Mouse (Mus musculus): ENCODE results near the gene Ccdc138.

The Ccdc138 gene

DNA sequence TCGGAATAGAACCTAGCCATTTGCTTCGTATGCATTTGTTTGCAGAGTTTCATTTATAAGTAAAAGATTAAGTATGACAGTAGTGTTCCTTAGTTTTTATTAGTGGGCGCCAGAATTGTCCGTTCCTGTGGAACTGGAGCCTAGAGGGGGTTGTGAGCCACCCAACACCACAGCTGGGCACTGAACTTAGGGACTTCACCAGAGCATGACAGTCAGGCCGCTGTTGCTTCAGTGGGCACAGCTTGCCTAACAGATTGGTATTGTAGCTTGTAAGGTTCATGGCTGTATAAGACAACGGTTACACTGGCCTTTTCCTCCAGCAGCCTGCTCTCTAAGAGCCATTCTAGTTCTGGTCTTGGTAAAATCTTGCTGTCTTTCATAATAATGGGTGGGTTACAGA lies 62.8 kb downstream of the Ccdc138 start:
- in situ Hi-C loops (cut with MboI, MseI), result no loop called here

- in situ Hi-C loops (cut with MboI, MseI), result no loop called here
These were observed 87.9 kb downstream of the Ccdc138 start for GRCm38 (mm10) chr10:58585427-58586223.

GRCm38 (mm10) chr10:58594486-58594885 lies 96.7 kb downstream of the Ccdc138 start:
- in situ Hi-C loops (cut with MboI, MseI), result no loop called here

- in situ Hi-C loops (cut with MboI, MseI), result no loop called here
These were observed 97.4 kb downstream of the Ccdc138 start for GRCm38 (mm10) chr10:58595197-58595596.

DNA sequence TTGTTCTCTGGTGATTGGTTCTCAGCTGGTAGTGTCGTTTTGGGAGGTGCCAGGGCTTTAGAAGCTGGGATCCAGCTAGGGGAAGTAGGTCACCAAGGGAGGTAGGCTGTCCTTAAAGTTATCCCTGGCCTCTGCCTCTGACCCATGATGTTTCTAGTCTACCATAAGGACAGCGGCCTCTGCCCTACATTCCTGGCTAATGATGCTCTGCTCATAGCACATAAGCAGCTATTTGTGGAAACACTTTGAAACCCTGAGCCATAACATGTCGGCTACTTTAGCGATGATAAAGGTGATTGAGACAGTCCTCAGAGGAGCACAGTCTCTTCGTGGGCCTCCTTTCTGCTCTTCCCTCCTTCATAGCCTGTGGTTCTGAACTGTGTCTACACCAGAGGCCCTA lies 98.1 kb downstream of the Ccdc138 start:
- in situ Hi-C loops (cut with MboI, MseI), result no loop called here

DNA sequence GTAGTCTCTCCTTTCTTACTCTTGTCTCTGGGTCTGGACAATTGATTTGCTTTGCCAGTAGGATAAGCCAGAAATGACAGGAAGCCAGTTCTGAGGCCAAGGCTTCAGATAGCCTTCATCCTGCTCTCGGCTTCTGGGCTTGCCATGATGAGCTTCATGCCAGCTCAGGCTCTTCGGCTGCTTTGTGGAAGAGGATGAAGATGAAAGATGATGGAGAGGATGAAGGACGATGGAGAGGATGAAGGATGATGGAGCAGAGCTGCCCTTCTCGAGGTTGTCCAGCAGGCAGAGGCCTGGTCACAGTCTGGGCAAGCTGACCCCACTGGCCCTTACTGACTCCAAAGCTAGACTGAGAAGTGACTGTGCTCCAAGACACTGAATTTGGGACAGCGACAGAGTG lies 102.4 kb downstream of the Ccdc138 start:
- in situ Hi-C loops (cut with MboI, MseI), result no loop called here

DNA sequence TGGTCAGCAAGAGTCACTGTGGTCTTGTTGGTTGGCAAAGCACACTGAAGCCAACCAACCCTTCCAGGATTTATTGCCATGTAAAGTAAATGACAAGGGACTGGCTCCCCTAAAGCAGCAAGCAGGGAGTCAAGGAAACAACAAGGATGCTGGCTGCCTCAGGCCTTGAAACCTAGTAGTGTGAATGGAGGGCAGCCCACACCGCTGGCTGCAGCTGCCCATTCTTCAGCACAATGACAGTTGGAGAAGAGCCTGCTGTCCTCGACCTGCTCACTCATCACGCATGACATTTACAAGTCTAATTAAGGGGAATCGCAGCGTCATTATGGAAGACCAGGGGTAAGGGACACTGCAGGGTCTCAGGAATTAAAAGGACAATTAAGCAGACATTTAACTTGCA lies 103.2 kb downstream of the Ccdc138 start:
- in situ Hi-C loops (cut with MboI, MseI), result no loop called here

DNA sequence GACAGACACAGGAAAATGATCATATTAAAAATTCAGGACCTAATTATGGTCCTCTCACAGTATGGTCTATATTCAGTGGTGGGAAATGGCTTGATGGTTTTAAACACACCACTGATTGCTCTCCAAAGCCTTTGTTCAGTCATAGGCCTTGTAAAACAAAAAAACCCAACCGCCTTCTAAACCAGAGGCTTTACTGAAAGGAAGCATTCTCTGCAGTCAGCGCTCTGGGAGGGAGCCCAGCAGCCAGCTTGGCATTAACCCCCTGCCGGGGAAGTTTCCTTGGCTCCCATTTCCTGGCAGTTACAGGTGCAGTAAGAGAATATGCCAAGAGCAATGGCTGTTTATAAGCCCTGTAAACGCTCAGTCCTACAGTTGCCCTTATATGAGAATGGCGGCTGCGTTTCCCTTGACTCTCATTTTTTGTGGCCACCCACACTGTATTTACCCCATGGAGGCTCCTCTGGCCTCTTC lies 103.7 kb downstream of the Ccdc138 start:
- in situ Hi-C loops (cut with MboI, MseI), result no loop called here

GRCm38 (mm10) chr10:58601946-58602345 lies 104.2 kb downstream of the Ccdc138 start:
- in situ Hi-C loops (cut with MboI, MseI), result no loop called here

DNA sequence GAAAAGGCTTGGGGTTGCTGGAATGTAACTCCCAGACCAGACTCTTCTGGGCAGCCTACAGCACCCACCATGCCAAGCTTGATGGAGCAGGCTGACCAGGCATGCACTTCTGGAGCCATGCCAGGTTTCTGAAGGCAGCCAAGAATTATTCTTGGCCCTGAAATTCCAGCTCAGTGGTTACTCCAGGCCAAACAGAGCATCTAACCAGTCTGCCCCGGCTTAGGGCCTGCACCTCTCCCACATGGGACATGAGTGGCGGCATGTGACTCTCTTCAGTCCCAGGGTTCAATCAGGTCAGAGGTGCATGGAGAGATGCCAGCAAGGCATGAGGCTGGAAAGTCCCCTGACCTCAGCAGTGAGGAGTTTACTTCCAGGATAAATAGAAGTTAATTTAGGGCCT lies 107.0 kb downstream of the Ccdc138 start:
- in situ Hi-C loops (cut with MboI, MseI), result no loop called here

DNA sequence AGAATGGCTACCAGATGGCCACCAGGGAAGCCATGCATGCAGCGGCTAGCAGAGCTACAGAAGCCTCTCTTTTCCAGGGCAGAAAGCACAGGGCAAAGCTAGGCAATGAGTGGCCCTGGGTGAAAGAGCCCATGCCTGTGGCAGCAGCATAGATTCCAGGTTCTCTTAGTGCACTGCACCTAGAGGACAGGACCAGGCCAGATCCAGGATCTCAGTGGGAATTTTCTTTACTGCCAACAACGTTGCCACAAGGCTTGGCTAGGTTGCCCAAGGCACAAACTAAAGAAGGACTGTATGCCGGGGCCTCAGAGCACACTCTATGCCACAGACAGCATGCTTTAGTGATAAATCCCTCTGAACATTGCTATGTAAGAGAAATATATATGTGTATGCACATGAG lies 108.6 kb downstream of the Ccdc138 start:
- in situ Hi-C loops (cut with MboI, MseI), result no loop called here

- in situ Hi-C loops (cut with MboI, MseI), result no loop called here
These were observed 111.1 kb downstream of the Ccdc138 start for GRCm38 (mm10) chr10:58608858-58609257.

- in situ Hi-C loops (cut with MboI, MseI), result no loop called here
These were observed 112.9 kb downstream of the Ccdc138 start for GRCm38 (mm10) chr10:58610484-58611261.

DNA sequence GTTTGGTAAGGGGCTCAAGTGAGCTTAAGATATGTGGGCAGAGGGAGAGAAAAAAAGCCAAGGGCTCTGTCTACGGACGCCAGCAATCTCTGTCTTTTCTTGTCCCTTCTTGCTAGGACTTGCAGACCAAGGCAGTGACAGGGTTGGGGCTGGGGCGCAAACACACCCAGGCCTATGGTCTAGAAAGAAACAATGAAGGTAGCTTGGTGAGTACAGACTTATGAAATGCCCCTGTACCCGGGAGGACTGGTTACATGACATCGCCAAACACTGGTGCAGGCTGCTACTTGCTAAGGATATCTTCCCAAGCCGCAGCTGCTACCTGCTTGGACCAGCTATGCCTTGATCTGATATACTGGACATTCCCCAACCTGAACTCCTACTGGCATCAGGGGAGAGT lies 116.9 kb downstream of the Ccdc138 start:
- in situ Hi-C loops (cut with MboI, MseI), result no loop called here

- in situ Hi-C loops (cut with MboI, MseI), result no loop called here
These were observed 118.8 kb downstream of the Ccdc138 start for GRCm38 (mm10) chr10:58616565-58616964.

DNA sequence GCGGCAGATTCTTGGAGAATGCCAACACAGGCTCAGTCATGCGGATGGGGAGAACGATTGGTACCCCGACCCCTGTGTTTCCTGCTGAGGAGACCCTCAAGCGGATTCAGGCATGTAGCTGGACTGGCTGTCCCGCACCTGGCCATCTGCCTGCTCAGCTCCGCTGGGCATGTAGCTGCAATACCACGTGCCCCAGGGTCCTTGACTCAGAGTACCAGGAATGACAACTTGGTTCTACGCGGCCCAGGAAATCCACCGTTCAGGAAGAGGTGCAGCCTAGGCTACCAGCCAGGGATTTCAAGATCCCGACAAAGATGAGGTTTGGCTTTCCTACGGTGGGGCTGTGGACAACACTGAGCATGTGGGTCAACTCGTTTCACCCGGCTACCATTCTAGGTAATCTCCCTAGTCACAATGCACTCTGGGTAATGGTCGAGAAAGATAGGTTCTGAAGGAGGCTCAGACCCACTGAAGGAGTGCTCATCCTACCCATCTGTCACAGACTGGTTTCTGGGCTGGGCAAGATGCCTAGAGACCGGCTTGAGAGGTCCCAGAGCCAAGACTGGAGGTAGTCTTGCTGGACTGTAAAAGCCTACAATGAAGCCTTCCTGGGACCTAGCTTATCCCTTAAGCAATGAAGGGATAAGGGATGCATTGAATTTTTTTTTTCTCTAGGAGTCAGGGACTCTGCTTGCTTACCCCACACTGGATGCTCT lies 120.9 kb downstream of the Ccdc138 start:
- in situ Hi-C loops (cut with MboI, MseI), result no loop called here

DNA sequence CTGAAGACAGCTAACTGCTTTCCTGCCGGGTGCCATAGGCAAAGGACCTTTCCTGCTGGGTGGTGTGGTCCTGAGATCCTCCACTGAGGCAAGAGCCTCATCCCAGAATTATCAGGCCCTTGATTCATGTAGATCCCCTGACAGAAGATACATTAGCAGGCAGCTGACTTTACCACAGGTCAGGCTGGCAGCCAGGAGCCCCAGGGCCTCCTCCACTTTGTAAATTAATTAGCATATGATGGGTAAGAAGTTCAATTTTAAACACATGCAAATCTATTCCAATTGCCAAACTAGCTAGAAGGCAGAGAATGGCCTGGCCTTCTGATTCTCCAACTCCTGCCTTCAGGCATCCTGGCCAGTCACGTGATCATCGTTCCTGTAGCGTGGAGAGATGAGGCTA lies 121.5 kb downstream of the Ccdc138 start:
- in situ Hi-C loops (cut with MboI, MseI), result no loop called here

GRCm38 (mm10) chr10:58624848-58625711 lies 127.3 kb downstream of the Ccdc138 start:
- in situ Hi-C loops (cut with MboI, MseI), result no loop called here
